Mouse (Mus musculus): ENCODE measurements around the gene Strn3.
A peak's percentile ranks its signal among the peaks of the same experiment; 100 is the strongest.
"Not testable (repeated sequence)": the region's sequence is repeated elsewhere in the genome, so short reads cannot be mapped to it uniquely, and the experiment has no call there.

Gene Strn3

DNA sequence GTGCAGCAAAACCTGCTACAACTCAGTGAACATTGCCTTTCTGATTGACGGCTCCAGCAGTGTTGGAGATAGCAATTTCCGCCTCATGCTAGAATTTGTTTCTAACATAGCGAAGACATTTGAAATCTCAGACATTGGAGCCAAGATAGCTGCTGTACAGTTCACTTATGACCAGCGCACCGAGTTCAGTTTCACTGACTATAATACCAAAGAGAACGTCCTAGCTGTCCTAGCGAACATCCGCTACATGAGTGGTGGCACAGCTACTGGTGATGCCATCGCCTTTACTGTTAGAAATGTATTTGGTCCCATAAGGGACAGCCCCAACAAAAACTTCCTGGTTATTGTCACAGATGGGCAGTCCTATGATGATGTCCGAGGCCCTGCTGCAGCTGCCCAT, 88.4 kb downstream of the Strn3 start:
- DNase-seq = no peak

DNA sequence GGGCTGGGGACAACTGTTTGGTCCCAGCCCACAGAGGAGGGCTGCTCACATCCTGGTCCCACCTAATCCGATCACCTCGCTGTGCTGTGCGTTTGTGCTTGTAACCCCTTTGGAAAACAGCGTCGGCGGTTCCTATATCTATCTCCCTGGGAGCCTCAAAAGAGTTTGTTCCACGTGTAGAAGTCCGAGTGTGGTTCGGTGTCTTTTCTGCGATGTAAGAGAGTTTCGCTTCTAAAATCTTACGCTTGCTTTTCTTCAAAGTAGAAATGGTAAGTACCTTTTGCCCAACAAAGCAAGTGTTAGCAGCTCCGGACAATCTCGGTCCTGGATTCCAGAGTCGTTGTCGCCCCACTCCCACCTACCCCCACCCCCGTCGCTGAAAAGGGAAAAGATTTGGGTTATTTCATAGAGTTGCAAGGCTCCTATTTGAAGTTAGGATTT, 97.6 kb downstream of the Strn3 start:
- DNase-seq = no peak

DNA sequence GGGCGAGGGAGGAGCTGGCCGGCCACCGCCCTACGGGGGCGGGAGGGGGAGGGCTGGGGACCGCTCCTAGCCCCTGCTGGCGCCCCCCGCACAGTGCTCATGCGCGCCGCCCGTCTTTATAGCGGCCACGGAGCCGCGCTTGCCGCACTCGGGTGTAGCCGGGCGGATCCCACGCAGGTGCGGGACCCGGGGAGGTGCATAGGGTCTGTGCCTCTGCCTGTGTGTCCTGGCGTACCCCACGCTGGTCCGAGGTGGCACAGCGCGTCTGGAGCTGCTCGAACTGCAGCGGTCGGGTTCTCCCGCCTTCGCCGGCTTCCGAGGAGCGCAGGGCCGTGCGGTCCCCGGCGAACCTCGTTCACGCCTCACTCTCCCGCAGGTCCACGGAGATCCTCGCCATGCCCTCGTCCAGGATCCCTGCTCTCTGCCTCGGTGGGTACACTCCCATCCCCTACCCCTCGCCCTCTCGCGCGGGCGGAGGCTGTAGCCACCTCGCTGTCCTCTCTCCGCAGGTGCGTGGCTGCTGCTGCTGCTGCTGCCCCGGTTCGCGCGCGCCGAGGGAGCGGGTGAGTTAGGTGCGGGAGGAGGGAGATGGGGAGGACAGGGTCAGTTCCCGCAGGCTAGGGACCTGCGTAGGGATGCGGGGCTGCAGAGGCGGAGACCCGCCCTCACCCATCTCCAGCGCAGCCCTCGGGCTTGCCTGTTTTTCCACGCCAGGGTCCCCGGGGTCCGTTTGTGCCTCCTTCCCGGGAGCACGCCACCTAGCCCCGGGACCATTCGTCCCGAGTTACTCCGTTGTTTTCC, 98.3 kb downstream of the Strn3 start, which contains the start of gene Coch:
TSS of gene Coch (plus strand) at position 113 of the 801 bp plus-strand sequence.
- peak; percentile 49 for DNase-seq

DNA sequence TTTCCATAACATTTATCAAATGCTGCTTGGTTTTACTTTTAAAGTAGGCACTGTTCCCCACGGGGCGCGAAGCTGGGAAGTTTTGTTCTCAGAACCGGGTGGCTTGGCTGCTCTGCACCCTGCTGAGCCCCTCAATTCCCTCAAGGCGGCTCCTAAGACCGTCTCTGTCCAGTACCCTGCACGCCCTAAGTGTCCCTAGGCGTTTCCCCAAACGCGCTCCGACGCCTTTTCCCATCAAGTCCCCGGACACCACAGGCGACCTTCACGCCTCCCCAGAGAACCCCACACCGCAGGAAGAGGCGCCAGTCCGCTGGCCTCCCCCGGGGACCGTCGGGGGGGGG, 98.8 kb downstream of the Strn3 start:
- no peak for DNase-seq

DNA sequence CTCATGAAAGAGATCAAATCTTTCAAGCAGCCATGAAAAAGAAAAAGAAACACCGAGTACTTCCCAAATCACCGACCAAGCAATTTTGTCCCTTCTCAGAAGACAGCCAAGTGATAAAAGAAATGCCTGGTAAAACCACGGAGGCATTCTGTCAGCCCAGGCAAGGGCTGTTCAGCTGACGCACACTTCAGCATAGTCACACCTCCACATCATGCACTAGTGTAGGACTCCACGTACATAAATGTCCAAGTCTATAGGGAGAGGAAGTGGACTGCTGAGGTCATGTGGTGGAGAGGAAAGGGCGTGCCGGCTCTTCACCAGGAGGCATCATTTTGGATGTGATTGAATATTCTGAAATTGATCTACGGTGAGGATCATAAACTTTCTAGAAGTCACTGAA, 99.8 kb downstream of the Strn3 start:
- no peak for DNase-seq

DNA sequence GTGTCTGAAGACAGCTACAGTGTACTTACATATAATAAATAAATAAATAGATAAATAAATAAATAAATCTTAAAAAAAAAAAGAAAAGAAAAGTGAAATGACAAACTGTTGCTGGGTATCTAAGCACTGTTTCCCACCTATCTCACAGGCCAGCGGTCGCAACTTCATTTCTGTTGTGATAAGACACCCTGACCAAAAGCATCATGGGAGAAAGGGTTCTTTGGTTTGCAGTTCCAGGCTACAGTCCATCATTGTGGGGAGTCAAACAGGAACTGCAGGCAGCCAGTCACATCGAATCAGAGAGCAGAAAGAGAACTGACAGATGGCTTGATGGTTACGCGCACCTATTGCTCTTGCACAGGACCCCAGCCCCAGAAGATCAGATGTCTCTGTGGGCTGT, 102.4 kb downstream of the Strn3 start:
- no peak for DNase-seq

DNA sequence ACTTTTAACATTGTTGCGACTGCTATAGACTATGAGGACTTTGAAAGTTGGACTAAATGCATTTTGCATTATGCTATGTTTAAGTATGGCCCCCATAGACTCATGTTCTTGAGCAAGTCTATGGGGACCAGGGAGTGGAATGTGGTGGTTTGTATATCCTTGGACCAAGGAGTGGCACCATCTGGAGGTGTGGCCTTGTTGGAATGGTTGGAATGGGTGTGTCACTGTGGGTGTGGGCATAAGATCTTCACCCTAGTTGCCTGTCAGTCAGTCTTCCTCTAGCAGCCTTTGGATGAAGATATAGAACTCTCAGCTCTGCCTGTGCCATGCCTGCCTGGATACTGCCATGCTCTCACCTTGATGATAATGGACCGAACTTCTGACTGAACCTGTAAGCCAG, 113.9 kb downstream of the Strn3 start:
- not testable (repeated sequence) for DNase-seq

DNA sequence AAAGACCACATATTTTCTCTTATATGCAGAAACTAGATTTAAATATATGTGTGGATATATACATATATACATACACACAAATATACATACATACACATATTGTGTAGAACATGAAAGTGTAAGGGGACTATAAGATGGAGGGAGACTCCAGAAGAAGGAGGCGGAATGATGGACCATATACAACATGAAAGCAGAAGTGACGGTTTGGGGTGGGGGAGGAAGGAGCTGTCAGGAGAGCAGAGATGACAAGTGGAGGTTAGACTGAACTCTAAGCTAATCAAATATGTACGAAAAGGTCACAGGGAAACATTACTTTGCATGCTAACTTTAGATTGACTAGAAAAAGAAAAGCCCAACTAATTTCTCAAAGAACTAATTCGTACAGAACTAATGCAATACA, 119.0 kb downstream of the Strn3 start:
- no peak for DNase-seq

DNA sequence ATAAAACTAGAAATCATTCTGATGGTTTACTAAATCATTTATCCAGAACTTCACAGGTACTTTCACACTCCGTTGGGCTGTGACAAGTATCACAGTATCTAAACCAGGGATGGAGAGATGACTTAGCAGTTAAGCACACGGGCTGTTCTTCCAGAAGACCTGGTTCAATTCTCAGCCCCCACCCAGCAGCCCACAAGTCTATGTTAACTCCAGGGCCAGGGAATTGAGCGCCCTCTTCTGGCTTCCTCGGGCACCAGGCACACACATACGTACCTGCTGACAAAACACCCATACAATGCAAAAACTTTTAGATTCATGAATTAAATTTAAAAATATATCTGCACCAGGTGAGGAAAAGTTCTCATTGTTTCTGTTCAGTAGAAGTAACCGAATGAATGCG, 121.8 kb downstream of the Strn3 start:
- DNase-seq = no peak

DNA sequence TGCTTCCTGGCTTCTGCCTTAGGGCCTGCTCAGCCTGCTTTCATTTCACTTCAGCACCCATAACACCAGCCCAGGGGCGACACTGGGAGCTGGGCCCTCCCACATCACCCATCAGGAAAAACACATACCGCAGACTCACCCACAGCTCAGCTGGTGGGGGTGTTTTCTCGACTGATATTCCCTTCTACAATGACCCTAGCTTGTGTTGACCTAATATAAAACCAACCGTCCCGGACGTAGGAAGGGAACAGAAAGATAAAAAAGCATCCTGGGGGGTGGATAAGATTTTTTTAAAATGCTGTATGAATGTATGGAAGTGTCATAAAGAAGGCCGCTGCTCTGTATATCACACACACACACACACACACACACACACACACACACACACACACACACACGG, 122.2 kb downstream of the Strn3 start:
- no peak for DNase-seq

DNA sequence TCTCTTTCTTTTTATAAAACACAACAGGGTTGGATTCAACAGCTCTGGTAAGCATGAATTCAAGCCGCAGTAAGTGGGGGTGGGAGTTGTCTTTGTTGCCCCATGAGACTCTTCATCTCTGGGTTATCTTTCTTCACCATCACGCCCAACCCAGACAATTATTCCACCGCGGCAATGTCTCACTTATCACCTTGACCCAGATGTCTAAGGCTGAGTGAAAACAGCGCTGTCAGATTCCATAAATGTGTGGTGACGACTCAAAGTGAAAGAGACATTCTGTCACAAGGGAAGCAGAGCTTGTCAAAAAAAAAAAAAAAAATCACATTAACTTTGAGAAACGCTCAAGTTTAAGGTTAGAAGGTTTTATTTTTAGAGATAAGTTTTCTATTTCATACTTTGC, 124.5 kb downstream of the Strn3 start:
- no peak for DNase-seq

DNA sequence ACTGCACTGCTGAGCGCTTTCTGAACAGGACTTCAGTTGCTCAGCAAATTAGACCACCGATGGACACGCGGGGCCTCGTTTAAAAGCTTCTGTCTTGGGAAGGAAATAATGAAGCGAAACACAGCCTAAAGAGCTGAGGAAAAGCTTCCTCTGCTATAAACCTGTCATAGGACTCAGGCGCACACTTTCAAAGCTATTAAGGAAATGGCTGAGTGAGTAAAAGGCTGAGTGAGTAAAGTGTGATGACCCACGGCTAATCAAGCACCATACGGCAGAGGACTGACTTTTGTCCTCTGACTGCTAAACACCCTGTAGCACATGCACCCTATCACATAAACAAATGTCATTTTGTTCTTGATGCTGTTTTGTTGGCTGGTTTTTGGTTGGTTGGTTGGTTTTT, 130.3 kb downstream of the Strn3 start:
- no peak for DNase-seq

Measured in right cerebral cortex, postnatal 4 days (tissue).